Mouse (Mus musculus): ENCODE measurements around the gene Fbxo39. TPM values are rescaled to one million over a fixed set of nuclear protein-coding genes. Genes with fewer than 3 reads are reported as not detected.

The Fbxo39 gene
- polyA plus RNA-seq, 1 experiment: 0.02 TPM

DNA sequence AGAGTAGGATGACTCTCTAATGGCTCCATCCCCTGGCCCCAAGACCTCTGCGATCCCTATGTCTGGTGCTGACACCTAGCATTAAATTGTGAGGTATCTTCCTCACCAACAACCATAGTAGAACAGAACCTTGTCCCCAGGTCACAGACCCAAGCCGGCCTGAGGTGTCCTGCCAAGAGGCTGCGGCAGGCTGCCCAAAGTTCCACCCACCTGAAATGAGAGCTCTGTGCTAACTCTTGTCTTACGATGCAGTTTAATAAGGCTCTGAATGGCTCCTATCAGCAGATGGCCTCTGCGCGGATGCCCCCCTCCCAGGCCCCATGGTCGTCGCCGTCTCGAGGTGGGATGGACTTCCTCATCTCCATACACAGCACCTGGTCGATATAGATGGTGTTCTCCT is 30.2 kb downstream of the Fbxo39 start:
- no peak overlapping the region for H3K4me3 ChIP-seq
- H3K27me3 ChIP-seq (ENCODE audit: control insufficient read depth, insufficient read depth, insufficient read length): no peaks in the 10 kb centered on the region
- H3K36me3 ChIP-seq (ENCODE audit: control insufficient read depth, insufficient read depth): no peaks in the 10 kb centered on the region
- no peak for TF ChIP-seq TCF3 (IDR thresholded peaks at IDR 0.05; ENCODE audit: insufficient read length, low read depth)
- no peak for TF ChIP-seq MAX (IDR thresholded peaks at IDR 0.05; ENCODE audit: low read depth)
- TF ChIP-seq MYOD1 (IDR thresholded peaks at IDR 0.05; ENCODE audit: control insufficient read depth in 1 of 3, insufficient read length in 2 of 3, low read depth in 2 of 3): no peak
- no peak for TF ChIP-seq E2F4 (IDR thresholded peaks at IDR 0.05; ENCODE audit: insufficient read depth)
- no peak for TF ChIP-seq USF1 (IDR thresholded peaks at IDR 0.05; ENCODE audit: low read depth)
- no peak for TF ChIP-seq POLR2AphosphoS2 (IDR thresholded peaks at IDR 0.05; ENCODE audit: insufficient read length, low read depth)
- H3K4me2 ChIP-seq (ENCODE audit: low read depth): no peak overlapping the region
- H3ac ChIP-seq (ENCODE audit: control insufficient read depth, insufficient read length): no peak overlapping the region
- H3K79me2 ChIP-seq (ENCODE audit: control insufficient read depth, insufficient read depth): no peaks in the 10 kb centered on the region

- no peaks in the 10 kb centered on the region for H3K79me2 ChIP-seq (ENCODE audit: control insufficient read depth, insufficient read depth)
- no peaks in the 10 kb centered on the region for H3K36me3 ChIP-seq (ENCODE audit: control insufficient read depth, insufficient read depth)
- peak overlapping the region; percentile 24 for H3K4me2 ChIP-seq (ENCODE audit: low read depth)
- no peaks in the 10 kb centered on the region for H3K27me3 ChIP-seq (ENCODE audit: control insufficient read depth, insufficient read depth, insufficient read length)
- no peak overlapping the region for H3ac ChIP-seq (ENCODE audit: control insufficient read depth, insufficient read length)
- no peak overlapping the region for H3K4me3 ChIP-seq
- TF ChIP-seq TCF12 (IDR thresholded peaks at IDR 0.05; ENCODE audit: insufficient read depth, poor library complexity, severe bottlenecking) (no peak), TCF3 (IDR thresholded peaks at IDR 0.05; ENCODE audit: insufficient read length, low read depth) (no peak), E2F4 (IDR thresholded peaks at IDR 0.05; ENCODE audit: insufficient read depth) (no peak), POLR2AphosphoS2 (IDR thresholded peaks at IDR 0.05; ENCODE audit: insufficient read length, low read depth) (no peak), REST (IDR thresholded peaks at IDR 0.05; ENCODE audit: insufficient read depth, insufficient read length) (no peak), MAX (IDR thresholded peaks at IDR 0.05; ENCODE audit: low read depth) (no peak), SRF (IDR thresholded peaks at IDR 0.05; ENCODE audit: control insufficient read depth, insufficient read length, low read depth) (no peak), USF1 (IDR thresholded peaks at IDR 0.05; ENCODE audit: low read depth) (no peak), MYOD1 (IDR thresholded peaks at IDR 0.05; ENCODE audit: control insufficient read depth in 1 of 3, insufficient read length in 2 of 3, low read depth in 2 of 3) (no peak), MYOG (IDR thresholded peaks at IDR 0.05; ENCODE audit: control insufficient read depth in 1 of 3, insufficient read depth in 1 of 3, insufficient read length in 2 of 3, low read depth in 2 of 3) (no peak), POLR2A (IDR thresholded peaks at IDR 0.05; ENCODE audit: insufficient read length, low read depth) (no peak)
Measured at GRCm38 (mm10) chr11:72348563-72348962, 34.3 kb downstream of the Fbxo39 start.

DNA sequence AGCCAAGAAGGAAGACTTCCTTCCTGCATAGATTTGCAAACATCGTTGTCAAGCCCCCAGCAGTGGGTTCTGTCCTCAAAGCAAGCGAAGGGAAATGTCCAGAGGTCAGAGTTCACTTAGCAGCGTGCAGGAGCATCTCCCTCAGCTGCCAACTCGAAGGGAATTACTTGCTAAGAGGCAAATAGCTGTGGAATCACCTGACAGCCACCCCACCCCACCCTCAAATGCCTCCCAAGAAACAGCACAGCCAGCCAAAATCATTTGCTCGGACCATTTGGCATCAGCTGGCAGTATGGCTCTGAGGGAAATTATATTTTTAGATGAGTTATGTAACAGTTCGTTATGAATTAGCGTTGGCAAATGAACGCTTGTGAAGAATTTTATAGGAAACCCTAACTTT is 34.8 kb downstream of the Fbxo39 start:
- no peaks in the 10 kb centered on the region for H3K27me3 ChIP-seq (ENCODE audit: control insufficient read depth, insufficient read depth, insufficient read length)
- no peaks in the 10 kb centered on the region for H3K79me2 ChIP-seq (ENCODE audit: control insufficient read depth, insufficient read depth)
- no peaks in the 10 kb centered on the region for H3K36me3 ChIP-seq (ENCODE audit: control insufficient read depth, insufficient read depth)
- TF ChIP-seq E2F4 (IDR thresholded peaks at IDR 0.05; ENCODE audit: insufficient read depth) (no peak), REST (IDR thresholded peaks at IDR 0.05; ENCODE audit: insufficient read depth, insufficient read length) (no peak), MYOG (IDR thresholded peaks at IDR 0.05; ENCODE audit: control insufficient read depth in 1 of 3, insufficient read depth in 1 of 3, insufficient read length in 2 of 3, low read depth in 2 of 3) (no peak), USF1 (IDR thresholded peaks at IDR 0.05; ENCODE audit: low read depth) (no peak), TCF12 (IDR thresholded peaks at IDR 0.05; ENCODE audit: insufficient read depth, poor library complexity, severe bottlenecking) (no peak), SRF (IDR thresholded peaks at IDR 0.05; ENCODE audit: control insufficient read depth, insufficient read length, low read depth) (no peak), TCF3 (IDR thresholded peaks at IDR 0.05; ENCODE audit: insufficient read length, low read depth) (no peak), POLR2AphosphoS2 (IDR thresholded peaks at IDR 0.05; ENCODE audit: insufficient read length, low read depth) (no peak)
- H3ac ChIP-seq (ENCODE audit: control insufficient read depth, insufficient read length): no peak overlapping the region
- H3K4me2 ChIP-seq (ENCODE audit: low read depth): peak overlapping the region; percentile 24
- no peak overlapping the region for H3K4me3 ChIP-seq

- no peaks in the 10 kb centered on the region for H3K36me3 ChIP-seq (ENCODE audit: control insufficient read depth, insufficient read depth)
- H3K79me2 ChIP-seq (ENCODE audit: control insufficient read depth, insufficient read depth): no peaks in the 10 kb centered on the region
- H3ac ChIP-seq (ENCODE audit: control insufficient read depth, insufficient read length): no peak overlapping the region
- TF ChIP-seq TCF3 (IDR thresholded peaks at IDR 0.05; ENCODE audit: insufficient read length, low read depth) (no peak), MAX (IDR thresholded peaks at IDR 0.05; ENCODE audit: low read depth) (no peak), SRF (IDR thresholded peaks at IDR 0.05; ENCODE audit: control insufficient read depth, insufficient read length, low read depth) (no peak), TCF12 (IDR thresholded peaks at IDR 0.05; ENCODE audit: insufficient read depth, poor library complexity, severe bottlenecking) (no peak), POLR2AphosphoS2 (IDR thresholded peaks at IDR 0.05; ENCODE audit: insufficient read length, low read depth) (no peak), REST (IDR thresholded peaks at IDR 0.05; ENCODE audit: insufficient read depth, insufficient read length) (no peak), USF1 (IDR thresholded peaks at IDR 0.05; ENCODE audit: low read depth) (no peak), E2F4 (IDR thresholded peaks at IDR 0.05; ENCODE audit: insufficient read depth) (no peak), CEBPB (IDR thresholded peaks at IDR 0.05; ENCODE audit: insufficient read depth, poor library complexity, severe bottlenecking) (no peak), POLR2A (IDR thresholded peaks at IDR 0.05; ENCODE audit: insufficient read length, low read depth) (no peak), MYOG (IDR thresholded peaks at IDR 0.05; ENCODE audit: control insufficient read depth in 1 of 3, insufficient read depth in 1 of 3, insufficient read length in 2 of 3, low read depth in 2 of 3) (no peak), MYOD1 (IDR thresholded peaks at IDR 0.05; ENCODE audit: control insufficient read depth in 1 of 3, insufficient read length in 2 of 3, low read depth in 2 of 3) (no peak)
- H3K27me3 ChIP-seq (ENCODE audit: control insufficient read depth, insufficient read depth, insufficient read length): no peaks in the 10 kb centered on the region
- H3K4me3 ChIP-seq: no peak overlapping the region
- peak overlapping the region; percentile 32 for H3K4me2 ChIP-seq (ENCODE audit: low read depth)
Measured at GRCm38 (mm10) chr11:72349652-72350051, 35.4 kb downstream of the Fbxo39 start.

GRCm38 (mm10) chr11:72352272-72352671 is 38.0 kb downstream of the Fbxo39 start:
- no peaks in the 10 kb centered on the region for H3K79me2 ChIP-seq (ENCODE audit: control insufficient read depth, insufficient read depth)
- no peak for TF ChIP-seq TCF12 (IDR thresholded peaks at IDR 0.05; ENCODE audit: insufficient read depth, poor library complexity, severe bottlenecking)
- TF ChIP-seq POLR2A (IDR thresholded peaks at IDR 0.05; ENCODE audit: insufficient read length, low read depth): no peak
- no peak for TF ChIP-seq MYOD1 (IDR thresholded peaks at IDR 0.05; ENCODE audit: control insufficient read depth in 1 of 3, insufficient read length in 2 of 3, low read depth in 2 of 3)
- no peak for TF ChIP-seq MYOG (IDR thresholded peaks at IDR 0.05; ENCODE audit: control insufficient read depth in 1 of 3, insufficient read depth in 1 of 3, insufficient read length in 2 of 3, low read depth in 2 of 3)
- no peak for TF ChIP-seq SRF (IDR thresholded peaks at IDR 0.05; ENCODE audit: control insufficient read depth, insufficient read length, low read depth)
- H3ac ChIP-seq (ENCODE audit: control insufficient read depth, insufficient read length): no peak overlapping the region
- H3K36me3 ChIP-seq (ENCODE audit: control insufficient read depth, insufficient read depth): no peaks in the 10 kb centered on the region
- H3K4me2 ChIP-seq (ENCODE audit: low read depth): no peak overlapping the region
- peaks cover 9% of the 10 kb centered on the region for H3K27me3 ChIP-seq (ENCODE audit: control insufficient read depth, insufficient read depth, insufficient read length)
- H3K4me3 ChIP-seq: no peak overlapping the region

Data from myocyte (in vitro differentiated cells).